Mouse (Mus musculus) intestine, embryonic 16.5 days (tissue): Measurements from ENCODE around the gene Ltbp1. TPM values are rescaled to one million over a fixed set of nuclear protein-coding genes. Genes with fewer than 3 reads are reported as not detected.

ENCODE experiments used
- ATAC-seq: fragments of 200-750 bp; cut with Nextera tagmentation; 2 replicates; pipeline ENCODE4 v1.8.0; 2017; ENCODE audit warnings: moderate TSS enrichment, moderate library complexity
- H3K27ac ChIP-seq: fragments of 300-500 bp; sonication (generic); 2 replicates; pipeline ENCODE4 v1.5.1; 2014; ENCODE audit warnings: mild to moderate bottlenecking, low read length
- H3K27me3 ChIP-seq: fragments of 300-500 bp; sonication (generic); replicated peaks from 2 replicates; pipeline ENCODE4 v1.6.1; 2014; ENCODE audit warnings: low read length, control low read depth, mixed read lengths; ENCODE audit not compliant: control insufficient read depth, insufficient read depth
- H3K36me3 ChIP-seq: fragments of 300-500 bp; sonication (generic); 2 replicates; pipeline ENCODE4 v1.6.1; 2014; ENCODE audit warnings: low read length, control low read depth; ENCODE audit not compliant: control insufficient read depth, insufficient read depth
- H3K4me1 ChIP-seq: fragments of 300-500 bp; sonication (generic); 2 replicates; pipeline ENCODE4 v1.6.1; 2014; ENCODE audit warnings: low read length, control low read depth, mixed read lengths; ENCODE audit not compliant: control insufficient read depth, insufficient read depth
- H3K4me2 ChIP-seq: fragments of 300-500 bp; sonication (generic); 2 replicates; pipeline ENCODE4 v1.6.1; 2014; ENCODE audit warnings: low read depth, low read length, control low read depth
- H3K4me3 ChIP-seq: fragments of 300-500 bp; sonication (generic); 2 replicates; pipeline ENCODE4 v1.5.1; 2014; ENCODE audit warnings: mild to moderate bottlenecking, low read length
- H3K9ac ChIP-seq: fragments of 300-500 bp; sonication (generic); 2 replicates; pipeline ENCODE4 v1.6.1; 2014; ENCODE audit warnings: low read depth, low read length
- H3K9me3 ChIP-seq: fragments of 300-500 bp; sonication (generic); 2 replicates; pipeline ENCODE4 v1.6.1; 2016; ENCODE audit warnings: low read length, control low read depth; ENCODE audit not compliant: control insufficient read depth
- WGBS: fragments of 180-500 bp; shearing (Covaris S2); extraction: QIAGEN DNeasy Blood & Tissue Kit; methylation state at CpG from one replicate; pipeline ENCODE4 v1.1.7; 2014; 5-methylcytosine and 5-hydroxymethylcytosine counted together
- polyA plus RNA-seq: library from polyadenylated mRNA; unstranded; fragments of >200 nt; fragmentation: Nextera tagmentation; extraction: Ambion mirVana; gene quantifications from 2 replicates; pipeline ENCODE4 v1.2.1, GENCODE M21; 2015

Gene Ltbp1
- polyA plus RNA-seq, 1 experiment from 2014 or later, result 12.2 TPM

GRCm38 (mm10) chr17:75406405-75406804, 401.0 kb downstream of the Ltbp1 start:
- no peak for ATAC-seq
- Histone ChIP-seq H3K27me3 (no peaks in the 10 kb centered on the region), H3K4me1 (no peaks in the 10 kb centered on the region), H3K9me3 (no peaks in the 10 kb centered on the region), H3K36me3 (no peaks in the 10 kb centered on the region), H3K9ac (no peak overlapping the region), H3K4me3 (no peak overlapping the region), H3K27ac (no peak overlapping the region), H3K4me2 (no peak overlapping the region)
- 59% methylated on average over 4 of the region's 4 CpGs for WGBS

- no peak overlapping the region for H3K4me3 ChIP-seq
- 83% methylated on average over 3 of the region's 3 CpGs for WGBS
- no peak for ATAC-seq
- no peaks in the 10 kb centered on the region for H3K27me3 ChIP-seq
- H3K4me2 ChIP-seq, result no peak overlapping the region
- H3K36me3 ChIP-seq, result no peaks in the 10 kb centered on the region
- no peaks in the 10 kb centered on the region for H3K9me3 ChIP-seq
- no peaks in the 10 kb centered on the region for H3K4me1 ChIP-seq
- no peak overlapping the region for H3K27ac ChIP-seq
- no peak overlapping the region for H3K9ac ChIP-seq
Measured at GRCm38 (mm10) chr17:75416861-75417260, 411.5 kb downstream of the Ltbp1 start.

GRCm38 (mm10) chr17:75434152-75434551, 428.8 kb downstream of the Ltbp1 start:
- no peak for ATAC-seq
- Histone ChIP-seq H3K4me3 (no peak overlapping the region), H3K4me2 (no peak overlapping the region), H3K4me1 (no peaks in the 10 kb centered on the region), H3K27me3 (no peaks in the 10 kb centered on the region), H3K27ac (no peak overlapping the region), H3K36me3 (no peaks in the 10 kb centered on the region), H3K9me3 (no peaks in the 10 kb centered on the region), H3K9ac (no peak overlapping the region)
- 89% methylated on average over 2 of the region's 2 CpGs for WGBS

- 78% methylated on average over 3 of the region's 3 CpGs for WGBS
- no peak for ATAC-seq
Measured at GRCm38 (mm10) chr17:75434871-75435270, 429.5 kb downstream of the Ltbp1 start.

GRCm38 (mm10) chr17:75435599-75435998, 430.2 kb downstream of the Ltbp1 start, which contains the start of gene Rasgrp3:
Gene Rasgrp3, plus strand, starts transcription at chr17:75435896.
- no peak within 1 kb of the TSS for H3K4me2 ChIP-seq
- H3K4me1 ChIP-seq, result no peaks in the 10 kb centered on the region
- peak within 1 kb of the TSS; percentile 22; the same call in 1 of the 2 replicates for H3K4me3 ChIP-seq
- no peaks in the 10 kb centered on the region for H3K9me3 ChIP-seq
- H3K36me3 ChIP-seq, result no peaks in the 10 kb centered on the region
- no peaks in the 10 kb centered on the region for H3K27me3 ChIP-seq
- no peak within 1 kb of the TSS for H3K9ac ChIP-seq
- 0 out of 2 replicates have a peak, but pooled peaks have one; percentile 22 for ATAC-seq
- peak within 1 kb of the TSS; percentile 20; the same call in 1 of the 2 replicates for H3K27ac ChIP-seq
- WGBS, result 68% methylated on average over 6 of the region's 6 CpGs

More at GRCm38 (mm10) chr17:75434871-75435270, 429.5 kb downstream of the Ltbp1 start:
- no peaks in the 10 kb centered on the region for H3K4me1 ChIP-seq
- no peaks in the 10 kb centered on the region for H3K36me3 ChIP-seq
- no peak overlapping the region for H3K4me3 ChIP-seq
- H3K27ac ChIP-seq, result no peak overlapping the region
- H3K9ac ChIP-seq, result no peak overlapping the region
- H3K4me2 ChIP-seq, result no peak overlapping the region
- H3K9me3 ChIP-seq, result no peaks in the 10 kb centered on the region
- H3K27me3 ChIP-seq, result no peaks in the 10 kb centered on the region

- 63% methylated on average over 8 of the region's 8 CpGs for WGBS
- Histone ChIP-seq H3K36me3 (no peaks in the 10 kb centered on the region), H3K27ac (peak overlapping the region; percentile 20; the same call in 1 of the 2 replicates), H3K27me3 (no peaks in the 10 kb centered on the region), H3K4me3 (peak overlapping the region; percentile 22; the same call in 1 of the 2 replicates), H3K4me2 (no peak overlapping the region), H3K9ac (no peak overlapping the region), H3K4me1 (no peaks in the 10 kb centered on the region), H3K9me3 (no peaks in the 10 kb centered on the region)
- ATAC-seq, result no peak
Measured at GRCm38 (mm10) chr17:75436095-75436494, 430.7 kb downstream of the Ltbp1 start.

- 59% methylated on average over 6 of the region's 6 CpGs for WGBS
- Histone ChIP-seq H3K27ac (no peak overlapping the region), H3K9me3 (no peaks in the 10 kb centered on the region), H3K4me3 (peak overlapping the region; percentile 6), H3K27me3 (no peaks in the 10 kb centered on the region), H3K4me1 (no peaks in the 10 kb centered on the region), H3K9ac (no peak overlapping the region), H3K4me2 (no peak overlapping the region), H3K36me3 (no peaks in the 10 kb centered on the region)
- ATAC-seq, result no peak
Measured at GRCm38 (mm10) chr17:75436819-75437218, 431.5 kb downstream of the Ltbp1 start.

- 0 out of 2 replicates have a peak overlapping the region, but pooled peaks have one; percentile 10 for H3K9ac ChIP-seq
- H3K36me3 ChIP-seq, result no peaks in the 10 kb centered on the region
- no peaks in the 10 kb centered on the region for H3K9me3 ChIP-seq
- H3K4me3 ChIP-seq, result peak overlapping the region; percentile 12
- H3K27ac ChIP-seq, result 0 out of 2 replicates have a peak overlapping the region, but pooled peaks have one; percentile 18
- no peak overlapping the region for H3K4me2 ChIP-seq
- ATAC-seq, result no peak
- WGBS, result 67% methylated on average over 11 of the region's 11 CpGs
- no peaks in the 10 kb centered on the region for H3K27me3 ChIP-seq
- no peaks in the 10 kb centered on the region for H3K4me1 ChIP-seq
Measured at GRCm38 (mm10) chr17:75437239-75437750, 431.9 kb downstream of the Ltbp1 start.

- H3K9ac ChIP-seq, result no peak overlapping the region
- no peaks in the 10 kb centered on the region for H3K4me1 ChIP-seq
- WGBS, result 39% methylated on average over 5 of the region's 5 CpGs
- ATAC-seq, result peak; percentile 78
- no peak overlapping the region for H3K4me2 ChIP-seq
- no peaks in the 10 kb centered on the region for H3K27me3 ChIP-seq
- H3K4me3 ChIP-seq, result no peak overlapping the region
- H3K9me3 ChIP-seq, result no peaks in the 10 kb centered on the region
- H3K36me3 ChIP-seq, result no peaks in the 10 kb centered on the region
- H3K27ac ChIP-seq, result no peak overlapping the region
Measured at GRCm38 (mm10) chr17:75438162-75438561, 432.8 kb downstream of the Ltbp1 start.

- Histone ChIP-seq H3K4me3 (no peak overlapping the region), H3K9me3 (no peaks in the 10 kb centered on the region), H3K27me3 (no peaks in the 10 kb centered on the region), H3K36me3 (no peaks in the 10 kb centered on the region), H3K4me1 (no peaks in the 10 kb centered on the region), H3K9ac (no peak overlapping the region), H3K27ac (no peak overlapping the region), H3K4me2 (no peak overlapping the region)
- ATAC-seq, result no peak
- WGBS, result 82% methylated on average over 14 of the region's 14 CpGs
Measured at GRCm38 (mm10) chr17:75439062-75439461, 433.7 kb downstream of the Ltbp1 start.
